Mouse (Mus musculus) midbrain, postnatal 0 days (tissue): Measurements from ENCODE around the gene Olfr385. TPM values are rescaled to one million over a fixed set of nuclear protein-coding genes. Genes with fewer than 3 reads are reported as not detected.
"Not testable (repeated sequence)": the region's sequence is repeated elsewhere in the genome, so short reads cannot be mapped to it uniquely, and the experiment has no call there.

ENCODE experiments used
- ATAC-seq: fragments of 200-750 bp; cut with Nextera tagmentation; 2 replicates; pipeline ENCODE4 v1.8.0; 2017; ENCODE audit warnings: moderate number of reproducible peaks, mild to moderate bottlenecking, moderate TSS enrichment, moderate library complexity; ENCODE audit not compliant: low FRiP score
- DNase-seq: peaks from one replicate; pipeline ENCODE4 v3.0.0-alpha.2; 2015; ENCODE audit warnings: low spot score
- H3K27ac ChIP-seq: fragments of 300-500 bp; sonication (generic); 2 replicates; pipeline ENCODE4 v1.5.1; 2014; ENCODE audit warnings: low read depth, mild to moderate bottlenecking, low read length, mixed read lengths
- H3K27me3 ChIP-seq: fragments of 300-500 bp; sonication (generic); 2 replicates; pipeline ENCODE4 v1.6.1; 2014; ENCODE audit warnings: low read length, control low read depth, mixed read lengths; ENCODE audit not compliant: insufficient read depth
- H3K36me3 ChIP-seq: fragments of 300-500 bp; sonication (generic); 2 replicates; pipeline ENCODE4 v1.6.1; 2014; ENCODE audit warnings: low read length, control low read depth, mixed read lengths; ENCODE audit not compliant: insufficient read depth
- H3K4me1 ChIP-seq: fragments of 300-500 bp; sonication (generic); 2 replicates; pipeline ENCODE4 v1.6.1; 2014; ENCODE audit warnings: mild to moderate bottlenecking, control low read depth, antibody characterized with exemption, low read length, mixed read lengths; ENCODE audit not compliant: insufficient read depth
- H3K4me2 ChIP-seq: fragments of 300-500 bp; sonication (generic); 2 replicates; pipeline ENCODE4 v1.6.1; 2014; ENCODE audit warnings: low read depth, mild to moderate bottlenecking, low read length, mixed read lengths; ENCODE audit not compliant: poor library complexity, severe bottlenecking
- H3K4me3 ChIP-seq: fragments of 300-500 bp; sonication (generic); 2 replicates; pipeline ENCODE4 v1.5.1; 2014; ENCODE audit warnings: low read depth, mild to moderate bottlenecking, low read length, moderate library complexity
- H3K9ac ChIP-seq: fragments of 300-500 bp; sonication (generic); replicated peaks from 2 replicates; pipeline ENCODE4 v1.6.1; 2014; ENCODE audit warnings: mild to moderate bottlenecking, low read length, moderate library complexity, mixed read lengths; ENCODE audit not compliant: poor library complexity, severe bottlenecking
- H3K9me3 ChIP-seq: fragments of 300-500 bp; sonication (generic); 2 replicates; pipeline ENCODE4 v1.6.1; 2016; ENCODE audit warnings: low read length, control low read depth
- CTCF ChIP-seq: IDR thresholded peaks from 2 replicates; pipeline ENCODE4 v1.5.1; 2016; ENCODE audit warnings: antibody characterized with exemption, mild to moderate bottlenecking
- WGBS: fragments of 180-500 bp; shearing (Covaris S2); extraction: QIAGEN DNeasy Blood & Tissue Kit; methylation state at CpG from one replicate; pipeline ENCODE4 v1.1.7; 2014; 5-methylcytosine and 5-hydroxymethylcytosine counted together
- polyA plus RNA-seq: library from polyadenylated mRNA; unstranded; fragments of >200 nt; fragmentation: Nextera tagmentation; extraction: Ambion mirVana; gene quantifications from 2 replicates; pipeline ENCODE4 v1.2.1, GENCODE M21; 2015
- total RNA-seq: library from RNA; depleted of rRNA; stranded (reverse); fragments of >200 nt; gene quantifications from 2 replicates; pipeline ENCODE4 v1.2.3, GENCODE M21; 2014; rRNA removed

Gene Olfr385
- total RNA-seq, result not detected in 2 replicates
- not detected in 2 replicates for polyA plus RNA-seq

DNA sequence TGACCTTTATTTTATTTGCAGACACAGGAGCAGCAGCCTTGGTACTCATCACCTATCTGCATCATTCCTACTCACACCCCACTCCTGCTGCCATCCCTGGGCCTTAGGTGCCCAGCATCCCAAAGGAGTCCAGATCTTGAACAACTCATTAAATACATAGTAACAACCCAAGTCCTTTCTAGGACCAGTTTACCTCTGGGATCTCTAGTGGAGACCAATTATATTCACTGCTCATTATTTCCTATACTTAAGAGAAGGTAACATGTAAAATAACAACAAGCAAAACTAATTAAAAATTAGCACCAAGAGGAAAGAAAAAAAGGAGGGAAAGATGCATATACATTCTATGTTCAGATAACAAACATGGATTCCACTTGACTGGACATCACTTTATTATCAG, at the start of gene Olfr385:
TSS of gene Olfr385 (minus strand) at position 101 of the 400 bp plus-strand sequence.
- Histone ChIP-seq H3K27me3 (no peaks in the 10 kb centered on the region), H3K27ac (no peak within 1 kb of the TSS), H3K4me3 (no peak within 1 kb of the TSS), H3K4me1 (no peaks in the 10 kb centered on the region), H3K9ac (no peak within 1 kb of the TSS), H3K9me3 (0 out of 2 replicates have a peak, but pooled peaks cover 9% of the 10 kb centered on the region), H3K4me2 (no peak within 1 kb of the TSS), H3K36me3 (no peaks in the 10 kb centered on the region)
- DNase-seq (no peak), ATAC-seq (no peak)
- TF ChIP-seq CTCF, result no peak

DNA sequence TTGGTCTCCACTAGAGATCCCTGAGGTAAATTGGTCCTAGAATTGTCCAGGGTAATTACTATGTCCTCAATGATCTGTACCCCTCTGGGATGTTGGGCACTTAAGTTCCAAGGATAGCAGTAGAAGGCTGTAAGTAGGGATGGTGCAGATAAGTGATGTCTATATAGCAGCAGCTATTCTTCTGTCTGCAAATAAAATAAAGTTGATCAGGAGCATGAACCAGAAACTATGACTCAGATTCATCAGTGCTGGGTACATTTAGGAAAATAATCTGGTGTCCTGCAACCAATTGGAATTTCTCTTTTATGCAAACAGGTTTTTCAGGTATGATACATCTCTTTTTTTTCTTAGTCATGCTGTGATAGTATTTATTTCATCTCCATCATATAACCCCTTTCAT, 5.5 kb upstream of the Olfr385 start, which contains the start of gene Olfr384:
TSS of gene Olfr384 (plus strand) at position 301 of the 400 bp plus-strand sequence.
- no peaks in the 10 kb centered on the region for H3K4me1 ChIP-seq
- H3K4me3 ChIP-seq, result no peak within 1 kb of the TSS
- H3K4me2 ChIP-seq, result no peak within 1 kb of the TSS
- ATAC-seq, result no peak
- no peak within 1 kb of the TSS for H3K9ac ChIP-seq
- no peak within 1 kb of the TSS for H3K27ac ChIP-seq
- TF ChIP-seq CTCF, result no peak
- no peak for DNase-seq
- H3K36me3 ChIP-seq, result no peaks in the 10 kb centered on the region
- H3K27me3 ChIP-seq, result no peaks in the 10 kb centered on the region
- 0 out of 2 replicates have a peak, but pooled peaks cover 10% of the 10 kb centered on the region for H3K9me3 ChIP-seq

DNA sequence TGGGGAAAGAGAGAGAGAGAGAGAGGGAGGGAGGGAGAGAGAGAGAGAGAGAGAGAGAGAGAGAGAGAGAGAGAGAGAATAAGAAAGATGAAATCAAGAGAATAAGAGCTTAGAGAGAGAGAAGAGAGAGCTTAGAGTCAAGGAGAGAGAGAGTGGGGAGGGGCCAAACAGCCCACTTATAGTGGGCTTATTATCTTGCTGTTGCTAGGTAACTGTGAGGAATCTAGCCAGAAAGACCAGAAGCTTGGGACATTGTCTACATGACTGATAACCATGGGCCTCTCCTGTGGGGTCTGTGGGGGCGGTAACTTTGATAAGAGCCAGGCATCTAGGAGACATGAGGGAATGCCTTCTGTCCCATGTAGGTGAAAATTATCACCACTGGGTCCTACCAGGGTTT, 9.6 kb downstream of the Olfr385 start:
- H3K36me3 ChIP-seq, DNase-seq, H3K4me3 ChIP-seq, ATAC-seq, H3K27ac ChIP-seq, H3K27me3 ChIP-seq, H3K4me1 ChIP-seq, H3K9ac ChIP-seq, H3K9me3 ChIP-seq, H3K4me2 ChIP-seq: not testable (repeated sequence)
- WGBS, result 88% methylated on average over 1 of the region's 1 CpGs

DNA sequence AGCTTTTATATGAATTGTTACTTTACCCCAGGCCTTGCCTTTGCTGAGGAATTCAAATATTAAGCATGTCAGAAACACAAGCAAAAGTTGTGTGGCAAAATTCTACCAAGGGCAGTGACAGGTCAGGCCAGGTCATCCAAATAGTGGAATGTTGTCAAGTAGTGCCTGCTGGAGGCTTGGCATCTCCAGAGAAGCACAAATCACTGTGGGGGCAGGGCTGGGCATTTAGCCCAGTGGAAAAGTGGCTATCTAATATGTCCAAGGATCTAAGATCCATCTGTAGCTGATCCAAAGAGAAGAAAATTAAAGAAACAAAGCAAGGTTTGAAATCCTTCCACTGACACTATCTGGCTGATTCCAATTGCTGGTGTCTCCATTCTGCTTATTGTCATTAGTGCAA, 12.9 kb downstream of the Olfr385 start:
- peaks cover 13% of the 10 kb centered on the region; the same call in 1 of the 2 replicates for H3K9me3 ChIP-seq
- H3K4me3 ChIP-seq, result no peak overlapping the region
- no peaks in the 10 kb centered on the region for H3K4me1 ChIP-seq
- H3K27me3 ChIP-seq, result no peaks in the 10 kb centered on the region
- DNase-seq (no peak), ATAC-seq (no peak)
- H3K27ac ChIP-seq, result no peak overlapping the region
- H3K4me2 ChIP-seq, result no peak overlapping the region
- no peaks in the 10 kb centered on the region for H3K36me3 ChIP-seq
- no peak for TF ChIP-seq CTCF
- H3K9ac ChIP-seq, result no peak overlapping the region

Other genes starting within 250 kb of the Olfr385 start
- not detected in 2 replicates for gene Olfr20, start 242.2 kb downstream of the Olfr385 start, total RNA-seq
- not detected in 2 replicates for gene Olfr20, start 242.2 kb downstream of the Olfr385 start, polyA plus RNA-seq
- gene Olfr376, start 221.8 kb downstream of the Olfr385 start, total RNA-seq, result not detected in 2 replicates
- gene Olfr376, start 221.8 kb downstream of the Olfr385 start, polyA plus RNA-seq, result not detected in 2 replicates
- not detected in 2 replicates for gene Olfr1, start 193.4 kb downstream of the Olfr385 start, total RNA-seq
- not detected in 2 replicates for gene Olfr1, start 193.4 kb downstream of the Olfr385 start, polyA plus RNA-seq
- not detected in 2 replicates for gene Olfr378, start 164.5 kb downstream of the Olfr385 start, total RNA-seq
- not detected in 2 replicates for gene Olfr378, start 164.5 kb downstream of the Olfr385 start, polyA plus RNA-seq
- gene Olfr380, start 135.5 kb downstream of the Olfr385 start, total RNA-seq, result not detected in 2 replicates
- not detected in 2 replicates for gene Olfr380, start 135.5 kb downstream of the Olfr385 start, polyA plus RNA-seq
- not detected in 2 replicates for gene Olfr381, start 101.4 kb downstream of the Olfr385 start, total RNA-seq
- not detected in 2 replicates for gene Olfr381, start 101.4 kb downstream of the Olfr385 start, polyA plus RNA-seq
- gene Olfr382, start 75.8 kb downstream of the Olfr385 start, total RNA-seq, result not detected in 2 replicates
- gene Olfr382, start 75.8 kb downstream of the Olfr385 start, polyA plus RNA-seq, result not detected in 2 replicates
- not detected in 2 replicates for gene Olfr384, start 5.6 kb upstream of the Olfr385 start, total RNA-seq
- gene Olfr384, start 5.6 kb upstream of the Olfr385 start, polyA plus RNA-seq, result not detected in 2 replicates
- gene Zfp735, start 95.8 kb upstream of the Olfr385 start, total RNA-seq, result not detected in 2 replicates
- not detected in 2 replicates for gene Zfp735, start 95.8 kb upstream of the Olfr385 start, polyA plus RNA-seq
- gene Olfr389, start 187.7 kb upstream of the Olfr385 start, total RNA-seq, result not detected in 2 replicates
- gene Olfr389, start 187.7 kb upstream of the Olfr385 start, polyA plus RNA-seq, result not detected in 2 replicates
- not detected in 2 replicates for gene Olfr390, start 190.0 kb upstream of the Olfr385 start, total RNA-seq
- not detected in 2 replicates for gene Olfr390, start 190.0 kb upstream of the Olfr385 start, polyA plus RNA-seq
- not detected in 2 replicates for gene Olfr391-ps, start 210.0 kb upstream of the Olfr385 start, total RNA-seq
- not detected in 2 replicates for gene Olfr391-ps, start 210.0 kb upstream of the Olfr385 start, polyA plus RNA-seq
- not detected in 2 replicates for gene Olfr392, start 224.0 kb upstream of the Olfr385 start, total RNA-seq
- gene Olfr392, start 224.0 kb upstream of the Olfr385 start, polyA plus RNA-seq, result not detected in 2 replicates